Mouse (Mus musculus) skeletal muscle tissue, adult 2 months (tissue): ENCODE measurements around the gene Fut11.
"Not testable (repeated sequence)": the region's sequence is repeated elsewhere in the genome, so short reads cannot be mapped to it uniquely, and the experiment has no call there.

Experiments
- DNase-seq: peaks from one replicate; pipeline ENCODE4 v3.0.0-alpha.2; 2012; ENCODE audit warnings: low read depth, low spot score

The Fut11 gene

GRCm38 (mm10) chr14:20674064-20674833 lies 20.5 kb upstream of the Fut11 start, which contains the start of gene Sec24c:
Sec24c (plus strand) TSS chr14:20674308.
- peak; percentile 99 for DNase-seq

- DNase-seq = no peak
These were observed 16.9 kb upstream of the Fut11 start for GRCm38 (mm10) chr14:20677906-20678305.

DNA sequence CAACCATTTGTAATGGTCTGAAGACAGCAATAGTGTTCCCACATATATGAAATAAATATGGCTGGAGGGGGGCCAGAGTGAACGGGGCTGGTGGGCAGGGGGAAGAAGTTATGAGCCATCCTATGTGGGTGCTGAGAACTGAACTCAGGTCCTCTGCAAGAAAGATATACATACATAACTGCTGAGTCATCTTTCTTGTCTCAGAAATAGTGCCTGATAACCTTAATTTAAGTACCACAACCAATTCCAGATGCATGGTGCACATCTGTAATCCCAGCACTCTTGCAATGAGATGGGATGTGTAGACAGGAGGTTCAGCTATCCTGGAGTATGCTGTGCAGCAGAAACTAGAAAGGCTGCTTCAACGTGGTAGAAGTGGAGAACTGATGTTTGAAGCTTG lies 13.0 kb upstream of the Fut11 start:
- DNase-seq = no peak

- peak; percentile 57 for DNase-seq
These were observed 12.3 kb upstream of the Fut11 start for GRCm38 (mm10) chr14:20682498-20682897.

DNA sequence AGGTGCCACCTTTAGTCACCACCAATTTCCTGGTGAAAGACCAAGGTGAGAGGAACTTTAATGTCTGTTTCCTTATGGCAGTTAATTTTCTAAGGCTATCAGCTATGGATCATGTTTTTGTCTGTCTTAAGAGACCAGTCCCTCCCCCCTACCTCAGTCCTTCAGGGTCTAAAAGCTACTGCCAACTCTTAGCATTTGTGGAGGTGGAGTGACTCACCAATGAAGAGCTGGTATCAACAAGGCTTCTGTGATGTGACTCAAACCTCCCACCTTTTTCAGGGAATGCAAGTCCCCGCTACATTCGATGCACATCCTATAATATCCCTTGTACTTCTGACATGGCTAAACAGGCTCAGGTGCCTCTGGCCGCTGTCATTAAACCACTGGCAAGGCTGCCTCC lies 8.2 kb upstream of the Fut11 start:
- DNase-seq = no peak

- no peak for DNase-seq
These were observed 5.8 kb upstream of the Fut11 start for GRCm38 (mm10) chr14:20689009-20689408.

DNA sequence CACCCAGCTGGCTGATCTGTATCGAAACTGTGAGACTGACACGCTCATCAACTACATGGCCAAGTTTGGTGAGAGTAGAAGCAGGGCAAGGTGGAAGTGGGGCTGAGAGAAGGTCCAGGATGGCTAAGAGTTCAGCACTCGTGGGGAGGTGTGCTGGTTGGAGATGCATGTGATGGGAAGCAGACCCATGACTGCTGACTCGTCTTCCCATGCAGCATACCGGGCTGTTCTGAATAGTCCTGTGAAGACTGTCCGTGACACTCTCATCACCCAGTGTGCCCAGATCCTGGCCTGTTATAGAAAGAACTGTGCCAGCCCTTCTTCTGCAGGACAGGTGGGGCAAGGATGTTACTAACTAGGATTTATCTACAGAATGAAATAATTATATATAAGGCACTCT lies 3.0 kb upstream of the Fut11 start:
- DNase-seq = no peak

DNA sequence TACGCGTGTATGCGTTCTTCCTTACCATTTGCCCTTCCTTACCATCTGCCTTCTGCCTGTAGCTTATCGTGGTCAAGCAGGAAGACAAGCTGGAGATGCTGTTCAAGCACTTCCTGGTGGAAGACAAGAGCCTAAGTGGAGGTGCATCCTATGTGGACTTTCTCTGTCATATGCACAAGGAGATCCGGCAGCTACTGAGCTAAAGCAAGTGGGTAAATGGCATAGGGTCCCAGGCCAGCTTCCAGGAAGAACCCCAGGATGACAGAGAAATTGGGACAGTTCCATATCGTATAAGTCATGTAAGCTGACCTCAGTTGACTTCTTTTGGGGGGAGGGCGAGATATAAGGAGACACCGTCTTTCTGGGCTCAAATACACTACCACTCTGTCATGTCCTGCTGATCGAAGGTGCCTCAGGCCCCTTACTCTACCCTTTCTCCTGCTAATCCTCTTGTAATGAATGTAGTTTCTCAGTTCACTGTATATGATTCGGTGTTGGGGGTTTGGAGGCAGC lies 1.1 kb upstream of the Fut11 start:
- DNase-seq = no peak

- no peak for DNase-seq
These were observed 434 bp upstream of the Fut11 start for GRCm38 (mm10) chr14:20694185-20694883.

GRCm38 (mm10) chr14:20695761-20696520 lies 1.2 kb downstream of the Fut11 start:
- DNase-seq = peak; percentile 18

- DNase-seq = no peak
These were observed 2.2 kb downstream of the Fut11 start for GRCm38 (mm10) chr14:20696986-20697385.

DNA sequence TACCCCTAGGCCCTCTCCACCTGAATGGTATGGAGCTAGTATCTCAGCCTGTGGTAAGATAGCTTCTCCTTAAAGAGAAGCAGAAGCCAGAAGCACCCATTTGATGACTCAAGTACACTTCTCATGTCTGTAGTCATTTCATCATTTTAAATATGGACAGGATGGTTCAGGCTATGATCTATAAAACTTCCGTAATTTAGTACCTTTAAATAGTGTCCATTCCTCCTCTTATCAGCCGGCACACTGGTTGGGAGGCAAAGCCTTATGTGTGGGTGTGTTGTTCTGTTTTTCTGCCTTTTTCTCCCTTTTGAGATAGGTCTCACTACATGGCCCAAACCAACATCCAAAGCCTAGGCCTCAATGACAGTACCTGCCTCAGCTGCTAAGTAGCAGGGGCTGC lies 3.7 kb downstream of the Fut11 start:
- no peak for DNase-seq

DNA sequence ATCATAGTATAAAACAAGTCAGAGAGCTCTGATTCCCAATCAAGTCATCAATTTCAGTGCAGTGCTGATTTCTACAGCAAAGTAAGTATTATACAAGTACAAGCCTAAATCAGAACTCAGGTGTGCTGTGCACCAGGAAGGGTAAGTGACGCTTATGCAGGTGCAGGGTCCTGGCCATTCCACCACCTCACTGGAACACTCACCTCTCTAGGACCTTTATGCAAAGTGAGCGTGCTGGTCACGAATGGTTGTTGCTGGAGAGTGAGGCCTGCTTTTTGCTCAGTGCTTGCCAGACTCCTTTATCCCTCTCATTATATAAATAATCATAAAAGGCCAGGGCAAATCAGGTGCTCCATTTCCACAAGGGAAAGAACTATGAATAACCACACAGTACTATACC lies 5.6 kb downstream of the Fut11 start:
- no peak for DNase-seq

GRCm38 (mm10) chr14:20701554-20701953 lies 6.8 kb downstream of the Fut11 start:
- no peak for DNase-seq

GRCm38 (mm10) chr14:20702096-20702740 lies 7.5 kb downstream of the Fut11 start:
- no peak for DNase-seq

GRCm38 (mm10) chr14:20702741-20703381 lies 8.1 kb downstream of the Fut11 start, which contains the start of gene Chchd1:
Chchd1 (plus strand) TSS chr14:20703006.
- peak; percentile 79 for DNase-seq

DNA sequence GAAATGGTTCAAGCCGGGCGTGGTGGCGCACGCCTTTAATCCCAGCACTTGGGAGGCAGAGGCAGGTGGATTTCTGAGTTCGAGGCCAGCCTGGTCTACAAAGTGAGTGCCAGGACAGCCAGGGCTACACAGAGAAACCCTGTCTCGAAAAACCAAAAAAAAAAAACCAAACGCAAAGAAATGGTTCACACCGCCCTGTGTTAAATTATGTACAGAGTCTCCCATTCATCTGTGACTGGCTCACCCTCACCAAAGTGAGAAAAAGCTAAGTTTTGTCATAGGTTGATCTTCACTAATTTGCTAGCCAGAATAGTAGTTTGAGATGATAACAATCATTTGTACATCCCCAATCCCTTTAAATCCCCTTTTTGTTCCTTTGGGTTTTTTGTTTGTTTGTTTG lies 8.7 kb downstream of the Fut11 start:
- DNase-seq = not testable (repeated sequence)

DNA sequence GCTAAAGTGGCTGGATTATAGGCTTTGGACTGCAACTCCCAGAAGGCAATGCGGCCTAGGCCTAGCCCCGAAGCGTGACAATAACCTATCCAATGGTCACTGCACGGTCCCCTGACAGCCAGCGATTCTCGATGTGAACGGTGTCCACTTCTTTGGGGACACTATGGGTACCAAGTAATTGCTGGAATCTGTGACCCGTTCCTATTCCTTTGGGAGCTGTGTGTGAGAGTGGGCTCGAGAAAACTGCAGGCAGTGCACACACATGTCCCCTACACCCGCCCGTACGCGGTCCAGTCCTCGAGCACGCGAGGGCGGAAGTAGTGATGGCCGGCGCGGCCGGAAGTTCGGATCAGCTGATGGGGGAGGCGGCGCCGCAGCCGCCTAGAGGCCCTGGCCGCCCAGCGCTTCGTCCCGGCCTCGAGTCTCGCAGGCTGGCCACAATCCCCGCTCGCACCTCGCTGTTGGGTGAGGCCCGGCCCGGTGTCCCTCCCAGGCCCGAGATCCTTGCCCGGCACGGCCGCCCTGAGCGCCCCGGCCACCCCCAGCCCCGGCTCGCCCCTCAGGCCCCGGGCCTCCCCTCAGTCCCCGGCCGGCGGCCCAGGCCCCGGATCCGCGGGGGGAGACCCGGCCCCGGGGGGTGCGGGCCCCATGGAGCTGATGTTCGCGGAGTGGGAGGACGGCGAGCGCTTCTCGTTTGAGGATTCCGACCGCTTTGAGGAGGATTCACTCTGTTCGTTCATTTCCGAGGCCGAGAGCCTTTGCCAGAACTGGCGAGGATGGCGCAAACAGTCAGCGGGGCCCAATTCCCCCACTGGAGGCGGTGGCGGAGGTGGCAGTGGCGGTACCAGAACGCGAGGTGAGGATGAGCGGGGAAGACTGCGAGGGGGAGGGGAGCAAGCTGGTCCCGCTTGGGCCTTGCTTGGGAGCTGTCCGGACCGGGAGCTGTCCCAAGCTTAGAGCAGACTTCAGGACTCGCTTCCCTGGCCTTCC lies 12.7 kb downstream of the Fut11 start, which contains the start of gene Zswim8:
Gene Zswim8, plus strand, starts transcription at position 352 of the 990 bp plus-strand sequence.
- DNase-seq = peak; percentile 80

- no peak for DNase-seq
These were observed 13.5 kb downstream of the Fut11 start for GRCm38 (mm10) chr14:20708239-20708638.

DNA sequence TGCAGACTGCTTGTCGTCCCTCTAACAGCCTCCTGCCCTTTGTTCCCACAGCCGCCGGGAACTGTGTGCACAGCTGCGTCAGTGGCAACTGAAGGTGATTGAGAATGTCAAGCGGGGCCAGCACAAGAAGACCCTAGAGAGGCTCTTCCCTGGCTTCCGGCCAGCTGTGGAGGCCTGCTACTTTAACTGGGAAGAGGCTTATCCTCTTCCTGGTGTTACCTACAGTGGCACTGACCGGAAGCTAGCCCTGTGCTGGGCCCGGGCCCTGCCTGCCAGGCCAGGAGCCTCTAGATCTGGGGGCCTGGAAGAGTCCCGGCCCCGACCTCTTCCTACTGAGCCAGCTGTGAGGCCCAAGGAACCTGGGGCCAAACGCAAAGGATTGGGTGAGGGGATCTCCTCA lies 19.1 kb downstream of the Fut11 start:
- DNase-seq = no peak
